Mouse (Mus musculus) B cell, adult (primary cell): ENCODE data around the gene Kcnh5. TPM values are rescaled to one million over a fixed set of nuclear protein-coding genes. Genes with fewer than 3 reads are reported as not detected.

Source experiments
- total RNA-seq: library from RNA; stranded (reverse); gene quantifications from 4 replicates; pipeline ENCODE4 v1.2.4, GENCODE M21; 2023; ENCODE audit not compliant: inconsistent age

Kcnh5 gene
- total RNA-seq, result 0.16 to 0.57 TPM (median 0.32 TPM) in 4 replicates

GRCm38 (mm10) chr12:75176691-75177645, at the start of gene Kcnh5:
Gene Kcnh5, minus strand, starts transcription at chr12:75177332.

Other genes with a start within 250 kb of the Kcnh5 start
- 0.60 to 0.64 TPM in 2 of 4 replicates, not detected in the others for gene Rhoj, start 131.0 kb upstream of the Kcnh5 start, total RNA-seq
- gene Gphb5, start 239.4 kb upstream of the Kcnh5 start, total RNA-seq, result not detected in 4 replicates